Mouse (Mus musculus) liver, adult 2 months (tissue): Measurements from ENCODE around the gene Mrpl43.

Experiments
- CTCF ChIP-seq: fragments of 200-500 bp; IDR thresholded peaks from 2 replicates; pipeline ENCODE4 v1.5.1; 2011; ENCODE audit warnings: low read depth, low read length, control low read depth
- POLR2A ChIP-seq: fragments of 200-500 bp; IDR thresholded peaks from 2 replicates; pipeline ENCODE4 v1.6.1; 2011; ENCODE audit warnings: low read length, control low read depth; ENCODE audit not compliant: insufficient read depth; ENCODE audit errors: extremely low read depth

GRCm38 (mm10) chr19:45029571-45029970, 23.3 kb upstream of the Mrpl43 start:
- TF ChIP-seq POLR2A: no peak
- TF ChIP-seq CTCF: no peak
